Mouse (Mus musculus) ES-Bruce4 (cell line): ENCODE data around the gene Lcn9. TPM values are rescaled to one million over a fixed set of nuclear protein-coding genes. Genes with fewer than 3 reads are reported as not detected.
A peak's percentile ranks its signal among the peaks of the same experiment; 100 is the strongest.

Experiments
- H3K27ac ChIP-seq: 2 replicates; pipeline ENCODE4 v1.5.1; 2012; ENCODE audit warnings: low read length, inconsistent platforms; ENCODE audit not compliant: insufficient read depth
- H3K27me3 ChIP-seq: 2 replicates; pipeline ENCODE4 v1.6.1; 2012; ENCODE audit warnings: mild to moderate bottlenecking, low read length, inconsistent platforms; ENCODE audit not compliant: control insufficient read depth, poor library complexity, insufficient read depth, severe bottlenecking
- H3K36me3 ChIP-seq: 2 replicates; pipeline ENCODE4 v1.6.1; 2012; ENCODE audit warnings: inconsistent platforms, mild to moderate bottlenecking, low read length, moderate library complexity; ENCODE audit not compliant: control insufficient read depth, poor library complexity, insufficient read depth, severe bottlenecking
- H3K4me1 ChIP-seq: one replicate; pipeline ENCODE4 v1.8.1; 2011; ENCODE audit warnings: low read length; ENCODE audit not compliant: control insufficient read depth, insufficient read depth
- H3K4me3 ChIP-seq: 2 replicates; pipeline ENCODE4 v1.5.1; 2011; ENCODE audit warnings: low read depth, mild to moderate bottlenecking, low read length
- H3K9ac ChIP-seq: 2 replicates; pipeline ENCODE4 v1.6.1; 2012; ENCODE audit warnings: low read depth, mild to moderate bottlenecking, inconsistent platforms; ENCODE audit not compliant: poor library complexity, severe bottlenecking
- H3K9me3 ChIP-seq: replicated peaks from 2 replicates; pipeline ENCODE4 v1.6.1; 2012; ENCODE audit warnings: mild to moderate bottlenecking, low read length, inconsistent platforms; ENCODE audit not compliant: control insufficient read depth, poor library complexity, insufficient read depth, severe bottlenecking
- CTCF ChIP-seq: IDR thresholded peaks from one replicate; pipeline ENCODE4 v1.8.1; 2011; ENCODE audit warnings: low read depth, low read length
- EP300 ChIP-seq: IDR thresholded peaks from 2 replicates; pipeline ENCODE4 v1.6.1; 2011; ENCODE audit warnings: low read depth, low read length; ENCODE audit not compliant: insufficient read depth
- POLR2A ChIP-seq: IDR thresholded peaks from one replicate; pipeline ENCODE4 v1.8.1; 2011; ENCODE audit warnings: low read length; ENCODE audit not compliant: insufficient read depth
- polyA plus RNA-seq: library from polyadenylated mRNA; stranded (reverse); fragments of >200 nt; gene quantifications from 2 replicates; pipeline ENCODE4 v1.2.4, GENCODE M21; 2011; ENCODE audit warnings: low read depth; ENCODE audit not compliant: missing spikeins, insufficient read depth, insufficient read length

The Lcn9 gene
- polyA plus RNA-seq, 1 experiment: not detected

DNA sequence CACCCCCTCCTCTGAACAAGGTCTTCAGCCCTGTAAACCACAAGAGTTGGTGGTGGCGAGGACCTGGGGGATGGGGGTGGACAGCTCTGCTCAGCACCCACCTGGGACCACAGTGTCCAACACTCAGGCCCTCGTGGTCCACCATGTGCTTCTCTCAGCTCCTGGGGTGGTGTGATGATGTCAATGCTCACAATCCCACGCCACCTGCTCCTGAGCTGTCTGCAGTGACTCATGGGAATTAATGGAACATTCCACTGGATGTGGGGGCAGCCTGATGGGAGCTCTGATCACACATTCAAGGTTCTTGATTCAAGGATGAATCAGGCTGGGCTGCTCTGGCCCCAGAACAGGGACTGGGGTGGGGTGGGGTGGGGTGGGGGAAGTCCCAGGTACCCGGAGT is 19.2 kb downstream of the Lcn9 start:
- TF ChIP-seq EP300: no peak
- no peak overlapping the region for H3K9ac ChIP-seq
- H3K27me3 ChIP-seq: no peaks in the 10 kb centered on the region
- no peaks in the 10 kb centered on the region for H3K9me3 ChIP-seq
- no peak overlapping the region for H3K4me3 ChIP-seq
- no peak overlapping the region for H3K27ac ChIP-seq
- H3K4me1 ChIP-seq: no peaks in the 10 kb centered on the region
- no peaks in the 10 kb centered on the region for H3K36me3 ChIP-seq

DNA sequence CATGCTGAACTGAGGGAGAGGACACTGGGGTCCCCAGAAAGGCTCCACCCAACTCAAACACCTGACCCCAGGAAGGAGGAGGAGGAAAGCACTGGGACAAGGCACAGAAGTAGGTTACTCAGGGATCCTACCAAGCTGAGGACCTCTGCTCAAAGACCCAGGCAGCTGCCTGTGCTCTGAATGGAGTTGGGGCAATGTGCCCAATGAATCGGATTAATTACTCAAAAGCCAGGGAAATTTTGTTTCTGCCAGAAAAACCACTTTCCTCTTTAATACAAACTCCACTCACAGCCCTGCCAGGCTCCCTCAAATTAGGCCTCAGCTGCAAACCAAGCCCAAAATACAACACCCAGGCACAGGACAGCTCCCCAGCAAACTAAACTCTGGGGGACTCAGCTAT is 19.8 kb downstream of the Lcn9 start:
- TF ChIP-seq POLR2A (no peak), EP300 (no peak), CTCF (no peak)
- no peak overlapping the region for H3K4me3 ChIP-seq
- H3K9me3 ChIP-seq: no peaks in the 10 kb centered on the region
- no peak overlapping the region for H3K9ac ChIP-seq
- H3K4me1 ChIP-seq: no peaks in the 10 kb centered on the region
- H3K36me3 ChIP-seq: no peaks in the 10 kb centered on the region
- H3K27ac ChIP-seq: no peak overlapping the region
- H3K27me3 ChIP-seq: no peaks in the 10 kb centered on the region

DNA sequence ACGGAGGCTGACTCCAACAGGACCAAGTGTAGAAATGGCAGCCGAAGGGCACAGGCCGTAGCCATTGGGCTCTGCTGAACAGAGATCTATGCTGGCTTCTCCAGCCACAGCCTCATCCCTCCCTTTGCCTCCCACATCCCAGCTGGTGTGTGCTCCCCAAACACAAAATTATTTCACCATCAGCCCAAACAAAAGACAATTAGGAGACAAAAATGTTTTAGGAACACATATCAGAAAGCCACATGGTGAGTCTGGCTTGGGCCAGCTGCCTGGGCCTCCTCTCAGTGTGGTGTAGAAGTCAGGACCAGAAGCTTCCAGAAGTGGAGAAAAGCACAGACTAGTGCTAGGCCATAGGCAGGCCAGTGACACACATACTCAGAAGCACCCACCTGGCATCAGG is 21.1 kb downstream of the Lcn9 start:
- no peaks in the 10 kb centered on the region for H3K9me3 ChIP-seq
- TF ChIP-seq POLR2A: no peak
- no peak for TF ChIP-seq EP300
- TF ChIP-seq CTCF: no peak
- H3K36me3 ChIP-seq: no peaks in the 10 kb centered on the region
- H3K4me1 ChIP-seq: no peaks in the 10 kb centered on the region
- no peak overlapping the region for H3K4me3 ChIP-seq
- no peak overlapping the region for H3K9ac ChIP-seq
- no peak overlapping the region for H3K27ac ChIP-seq
- no peaks in the 10 kb centered on the region for H3K27me3 ChIP-seq

DNA sequence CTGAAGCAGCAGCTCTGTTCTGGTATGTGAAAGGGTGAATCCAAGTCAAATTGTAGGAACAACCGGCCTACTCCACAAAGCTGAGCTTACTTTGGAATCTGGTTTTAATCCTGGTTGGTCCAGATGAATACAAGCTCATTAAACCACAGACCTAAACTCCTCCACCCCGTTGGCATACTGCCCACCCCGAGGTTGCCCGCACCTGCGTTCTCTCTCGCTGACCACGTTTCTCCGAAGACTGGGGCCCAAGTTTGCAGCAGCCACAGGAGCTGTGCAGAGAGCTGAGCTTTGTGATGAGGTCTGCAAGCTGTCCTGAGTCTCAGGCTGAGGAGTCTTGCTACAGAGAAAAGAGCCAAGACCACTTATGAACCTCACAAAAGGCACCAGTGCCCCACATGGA is 23.6 kb downstream of the Lcn9 start:
- H3K9ac ChIP-seq: no peak overlapping the region
- no peaks in the 10 kb centered on the region for H3K27me3 ChIP-seq
- no peak overlapping the region for H3K27ac ChIP-seq
- no peaks in the 10 kb centered on the region for H3K36me3 ChIP-seq
- TF ChIP-seq CTCF (no peak), POLR2A (no peak), EP300 (no peak)
- no peaks in the 10 kb centered on the region for H3K9me3 ChIP-seq
- H3K4me3 ChIP-seq: no peak overlapping the region
- H3K4me1 ChIP-seq: no peaks in the 10 kb centered on the region

DNA sequence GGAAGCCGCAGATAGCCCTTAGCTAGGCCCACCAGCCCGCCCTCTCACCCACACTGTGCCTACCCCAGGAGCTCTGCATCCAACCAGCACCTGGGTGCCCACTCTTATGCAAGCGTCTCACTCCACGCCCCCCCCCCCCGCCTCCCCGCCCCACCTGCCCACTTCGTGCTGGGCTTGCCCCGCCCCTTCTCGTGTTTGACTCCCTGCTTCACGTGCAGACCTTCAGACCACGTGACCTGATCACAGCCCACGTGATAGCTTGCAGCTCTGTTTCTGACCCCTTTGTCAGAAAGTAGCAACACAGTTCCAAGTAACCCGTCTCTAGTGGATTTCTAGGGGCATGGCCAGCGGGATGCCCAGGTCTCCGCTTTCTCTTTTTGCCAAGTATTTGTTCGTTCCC is 24.3 kb downstream of the Lcn9 start, which contains the start of gene Sohlh1:
TSS of gene Sohlh1 (minus strand) at position 23 of the 400 bp plus-strand sequence.
- Histone ChIP-seq H3K9ac (no peak within 1 kb of the TSS), H3K27ac (no peak within 1 kb of the TSS), H3K27me3 (no peaks in the 10 kb centered on the region), H3K4me1 (no peaks in the 10 kb centered on the region), H3K36me3 (no peaks in the 10 kb centered on the region), H3K4me3 (no peak within 1 kb of the TSS), H3K9me3 (no peaks in the 10 kb centered on the region)
- TF ChIP-seq POLR2A (no peak), EP300 (no peak), CTCF (no peak)

DNA sequence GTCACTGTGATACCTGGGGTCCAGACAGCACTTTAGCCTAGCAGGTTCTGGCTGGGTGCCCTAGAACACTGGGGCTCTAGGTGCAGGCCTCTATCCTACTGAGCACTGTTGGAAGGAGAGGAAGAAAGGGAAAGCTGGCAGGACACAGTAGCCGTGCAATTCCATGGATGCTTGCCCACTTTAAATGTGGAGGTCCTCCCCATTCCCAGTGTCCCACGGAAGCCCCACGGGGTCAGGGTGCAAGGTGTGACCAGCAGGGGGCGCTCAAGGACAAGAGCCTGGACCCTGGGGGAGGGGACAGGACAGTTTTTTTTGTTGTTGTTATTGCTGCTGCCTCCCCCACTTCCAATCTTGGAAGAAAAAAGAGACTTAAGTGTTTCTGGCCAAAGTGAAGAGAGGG is 27.4 kb downstream of the Lcn9 start:
- no peak overlapping the region for H3K27ac ChIP-seq
- no peaks in the 10 kb centered on the region for H3K36me3 ChIP-seq
- no peaks in the 10 kb centered on the region for H3K27me3 ChIP-seq
- no peaks in the 10 kb centered on the region for H3K4me1 ChIP-seq
- TF ChIP-seq EP300 (no peak), POLR2A (no peak), CTCF (peak; percentile 78)
- H3K9ac ChIP-seq: no peak overlapping the region
- H3K4me3 ChIP-seq: no peak overlapping the region
- no peaks in the 10 kb centered on the region for H3K9me3 ChIP-seq
